Mouse (Mus musculus): Measurements from ENCODE around the gene Nfix. TPM values are rescaled to one million over a fixed set of nuclear protein-coding genes. Genes with fewer than 3 reads are reported as not detected.
A peak's percentile ranks its signal among the peaks of the same experiment; 100 is the strongest.

Gene Nfix
- polyA plus RNA-seq, 1 experiment = not detected

DNA sequence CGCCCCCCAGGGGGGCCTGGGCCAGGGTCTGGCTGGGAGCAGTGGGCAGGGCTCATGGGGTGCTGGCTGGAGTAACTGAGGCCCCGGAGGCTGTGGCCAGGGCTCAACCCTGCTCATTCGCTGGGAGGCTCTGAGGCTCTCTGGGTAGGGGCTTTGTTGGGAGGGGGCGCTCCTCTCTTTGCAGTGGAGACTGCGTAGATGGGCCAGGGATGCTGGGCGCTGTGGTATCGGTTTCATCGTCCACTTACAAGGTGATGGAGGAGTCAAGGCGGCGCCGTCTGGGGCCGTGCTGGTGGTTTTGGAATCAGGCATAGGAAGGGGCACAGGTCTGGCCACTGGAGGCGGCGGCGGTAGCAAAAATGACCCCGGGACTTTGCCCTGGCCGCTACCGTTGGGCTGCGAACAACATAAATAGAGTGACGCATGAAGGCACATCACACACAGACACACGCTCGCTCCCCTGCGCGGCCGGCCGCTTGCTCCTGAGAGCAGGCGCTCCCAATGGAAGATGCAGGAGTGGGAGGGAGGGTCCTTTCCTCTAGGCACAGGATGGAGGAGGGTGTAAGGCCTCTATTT is 84.2 kb downstream of the Nfix start:
- peaks cover 37% of the 10 kb centered on the region for H3K4me1 ChIP-seq (ENCODE audit: control insufficient read depth, insufficient read depth, low read length)
- WGBS = 58% methylated on average over 27 of the region's 27 CpGs
- H3K4me3 ChIP-seq (ENCODE audit: insufficient read depth, low read depth, low read length) = no peak overlapping the region
- no peak for TF ChIP-seq CTCF (IDR thresholded peaks at IDR 0.05; ENCODE audit: insufficient read depth, low read depth, low read length)
- no peak for TF ChIP-seq POLR2A (IDR thresholded peaks at IDR 0.05; ENCODE audit: insufficient read depth, low read depth, low read length)
- H3K27ac ChIP-seq (ENCODE audit: insufficient read depth, low read depth, low read length) = no peak overlapping the region

DNA sequence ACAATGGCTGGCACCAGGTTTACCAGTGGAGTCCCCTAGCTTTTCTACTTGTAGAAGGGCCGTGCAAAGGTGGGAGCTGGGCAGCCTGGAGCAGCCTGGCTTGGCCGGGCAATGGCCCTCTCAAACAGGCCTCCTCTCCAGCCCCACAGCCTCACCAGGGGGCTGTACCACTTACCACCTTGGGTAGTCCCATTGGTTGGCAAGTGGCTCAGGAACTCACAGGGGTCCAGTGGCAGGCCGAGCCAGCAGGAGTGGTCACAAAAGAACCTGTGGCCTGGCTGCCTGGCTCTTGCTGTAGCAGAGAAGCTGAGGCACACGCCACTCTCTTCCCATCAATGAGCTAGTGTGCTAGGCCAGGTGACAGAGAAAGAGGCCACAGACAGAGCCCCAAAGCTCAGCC is 86.0 kb downstream of the Nfix start:
- H3K27ac ChIP-seq (ENCODE audit: insufficient read depth, low read depth, low read length) = no peak overlapping the region
- no peak overlapping the region for H3K4me3 ChIP-seq (ENCODE audit: insufficient read depth, low read depth, low read length)
- TF ChIP-seq CTCF (IDR thresholded peaks at IDR 0.05; ENCODE audit: insufficient read depth, low read depth, low read length) = no peak
- no peak for TF ChIP-seq POLR2A (IDR thresholded peaks at IDR 0.05; ENCODE audit: insufficient read depth, low read depth, low read length)
- H3K4me1 ChIP-seq (ENCODE audit: control insufficient read depth, insufficient read depth, low read length) = peaks cover 41% of the 10 kb centered on the region
- WGBS = 66% methylated on average over 4 of the region's 4 CpGs

DNA sequence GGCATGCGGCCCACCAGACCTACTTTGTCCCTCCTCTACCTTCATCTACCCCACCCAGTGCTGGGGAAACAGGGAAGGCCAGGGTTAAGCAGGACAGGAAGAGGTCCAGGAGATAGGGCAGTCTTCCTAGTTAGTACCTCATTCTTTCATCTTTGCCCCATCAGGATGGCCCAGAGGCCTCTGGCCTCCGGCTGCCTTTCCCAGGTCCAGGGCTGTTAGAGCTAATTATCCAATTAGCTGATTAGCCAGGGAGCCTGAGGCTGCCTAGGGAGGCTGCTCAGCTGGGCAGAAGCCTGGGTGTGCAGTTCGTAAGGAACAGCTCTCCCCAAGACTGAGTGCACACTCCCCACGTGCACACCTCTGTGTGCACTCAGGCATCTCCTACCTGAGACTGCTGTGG is 86.8 kb downstream of the Nfix start:
- Histone ChIP-seq H3K27ac (ENCODE audit: insufficient read depth, low read depth, low read length) (0 out of 2 replicates have a peak overlapping the region, but pooled peaks have one; percentile 55), H3K4me1 (ENCODE audit: control insufficient read depth, insufficient read depth, low read length) (peaks cover 44% of the 10 kb centered on the region), H3K4me3 (ENCODE audit: insufficient read depth, low read depth, low read length) (no peak overlapping the region)
- 59% methylated on average over 4 of the region's 4 CpGs for WGBS
- TF ChIP-seq POLR2A (IDR thresholded peaks at IDR 0.05; ENCODE audit: insufficient read depth, low read depth, low read length) (no peak), CTCF (IDR thresholded peaks at IDR 0.05; ENCODE audit: insufficient read depth, low read depth, low read length) (no peak)

DNA sequence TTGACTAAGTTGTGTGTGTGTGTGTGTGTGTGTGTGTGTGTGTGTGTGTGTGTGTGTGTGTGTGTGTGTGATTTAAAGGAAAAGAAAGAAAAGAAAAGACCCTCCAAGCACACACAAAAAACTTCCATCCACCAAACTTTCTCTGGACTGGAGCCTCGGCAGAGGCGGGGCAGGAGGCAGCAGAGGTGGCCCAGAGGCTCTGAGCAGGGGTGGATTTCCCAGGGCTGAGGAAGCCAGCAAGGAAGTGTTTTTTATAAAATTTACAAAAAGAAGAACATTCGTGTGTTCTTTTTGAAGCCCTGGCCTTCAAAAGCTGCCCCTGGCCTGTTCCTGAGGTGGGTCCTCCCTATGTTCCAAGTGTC is 87.4 kb downstream of the Nfix start:
- 52% methylated on average over 3 of the region's 3 CpGs for WGBS
- Histone ChIP-seq H3K4me3 (ENCODE audit: insufficient read depth, low read depth, low read length) (no peak overlapping the region), H3K4me1 (ENCODE audit: control insufficient read depth, insufficient read depth, low read length) (peaks cover 44% of the 10 kb centered on the region), H3K27ac (ENCODE audit: insufficient read depth, low read depth, low read length) (0 out of 2 replicates have a peak overlapping the region, but pooled peaks have one; percentile 55)
- no peak for TF ChIP-seq CTCF (IDR thresholded peaks at IDR 0.05; ENCODE audit: insufficient read depth, low read depth, low read length)

DNA sequence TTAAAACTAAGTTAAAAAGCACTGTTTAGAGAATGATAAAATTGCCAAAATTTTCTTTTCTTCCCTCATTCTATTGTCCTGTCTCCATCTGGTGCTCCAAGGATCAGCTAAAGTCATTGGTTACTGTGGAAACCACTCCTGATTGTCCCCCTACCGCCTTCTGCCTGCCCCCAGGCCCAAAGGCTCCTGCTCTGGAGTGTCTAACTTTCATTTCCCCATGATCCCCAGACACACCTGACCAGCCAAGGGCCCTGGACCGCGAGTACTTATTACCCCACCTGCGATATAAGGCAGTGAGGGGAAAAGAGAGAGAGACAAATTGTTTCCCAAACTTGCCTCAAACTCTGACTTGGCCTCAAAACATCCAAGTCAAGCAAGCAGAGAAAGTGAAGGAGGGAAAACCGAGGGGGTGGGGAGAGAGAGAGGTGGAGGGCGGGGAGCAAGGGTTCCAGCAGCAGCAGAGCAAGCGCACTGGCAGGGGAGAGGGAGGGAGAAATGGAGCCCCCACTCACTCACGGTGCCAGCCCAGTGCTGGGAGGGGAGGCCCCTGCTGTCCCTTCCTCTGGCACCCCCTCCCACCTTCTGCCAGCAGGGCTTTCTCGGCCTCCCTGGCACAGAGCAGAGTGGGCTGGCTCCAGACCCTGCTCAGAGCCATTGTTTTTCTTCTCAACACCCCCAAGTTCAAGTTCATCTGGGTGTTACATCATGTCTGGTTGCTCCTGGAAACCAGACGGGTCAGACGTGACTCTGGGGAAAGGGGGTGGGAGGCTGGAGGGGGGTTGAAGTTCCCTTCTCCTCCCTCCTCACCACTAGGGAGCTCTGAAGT is 88.0 kb downstream of the Nfix start:
- WGBS = 36% methylated on average over 11 of the region's 11 CpGs
- Histone ChIP-seq H3K4me3 (ENCODE audit: insufficient read depth, low read depth, low read length) (no peak overlapping the region), H3K27ac (ENCODE audit: insufficient read depth, low read depth, low read length) (0 out of 2 replicates have a peak overlapping the region, but pooled peaks have one; percentile 25), H3K4me1 (ENCODE audit: control insufficient read depth, insufficient read depth, low read length) (peaks cover 46% of the 10 kb centered on the region)
- TF ChIP-seq CTCF (IDR thresholded peaks at IDR 0.05; ENCODE audit: insufficient read depth, low read depth, low read length) (no peak), POLR2A (IDR thresholded peaks at IDR 0.05; ENCODE audit: insufficient read depth, low read depth, low read length) (no peak)

DNA sequence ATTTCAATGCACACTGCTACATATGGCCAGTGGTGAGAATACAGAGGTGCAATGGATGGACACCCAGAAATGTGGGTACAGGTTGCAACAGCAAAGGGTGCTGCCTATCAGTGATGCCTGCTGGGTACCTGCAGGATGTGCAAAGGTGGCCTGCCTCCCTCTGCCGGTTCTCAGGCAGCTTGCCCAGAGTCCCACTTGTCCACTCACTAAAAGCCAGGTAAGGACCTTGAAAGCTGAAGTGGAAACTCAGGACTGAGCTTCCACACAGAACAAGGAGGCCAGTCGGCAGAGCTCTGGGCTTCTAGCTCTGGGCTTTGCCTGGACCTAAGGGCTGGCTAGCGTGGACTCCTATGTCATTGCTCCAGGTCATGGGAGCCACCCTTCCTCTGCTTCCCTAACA is 88.8 kb downstream of the Nfix start:
- TF ChIP-seq CTCF (IDR thresholded peaks at IDR 0.05; ENCODE audit: insufficient read depth, low read depth, low read length) = no peak
- no peak for TF ChIP-seq POLR2A (IDR thresholded peaks at IDR 0.05; ENCODE audit: insufficient read depth, low read depth, low read length)
- 48% methylated on average over 3 of the region's 3 CpGs for WGBS
- Histone ChIP-seq H3K27ac (ENCODE audit: insufficient read depth, low read depth, low read length) (no peak overlapping the region), H3K4me1 (ENCODE audit: control insufficient read depth, insufficient read depth, low read length) (peaks cover 43% of the 10 kb centered on the region), H3K4me3 (ENCODE audit: insufficient read depth, low read depth, low read length) (no peak overlapping the region)

DNA sequence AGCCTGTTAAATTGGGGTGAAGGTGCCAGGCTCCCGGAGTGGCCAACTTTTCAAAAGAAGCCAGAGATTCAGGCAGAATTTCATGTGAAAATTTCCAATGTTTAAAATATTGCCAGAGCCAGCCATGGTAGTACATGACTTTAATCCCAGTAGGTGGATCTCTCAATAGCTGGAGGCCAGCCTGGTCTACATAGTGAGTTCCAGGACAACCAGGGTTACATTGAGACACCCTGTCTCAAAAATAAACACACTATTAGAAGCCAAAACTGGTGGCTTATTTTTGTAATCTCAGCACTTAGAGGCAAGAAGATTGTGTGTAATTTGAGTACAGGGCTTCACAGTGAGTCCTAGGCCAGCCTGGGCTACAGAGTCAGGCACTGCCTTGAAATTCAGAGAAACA is 90.2 kb downstream of the Nfix start:
- 84% methylated on average over 1 of the region's 1 CpGs for WGBS
- no peak overlapping the region for H3K27ac ChIP-seq (ENCODE audit: insufficient read depth, low read depth, low read length)

DNA sequence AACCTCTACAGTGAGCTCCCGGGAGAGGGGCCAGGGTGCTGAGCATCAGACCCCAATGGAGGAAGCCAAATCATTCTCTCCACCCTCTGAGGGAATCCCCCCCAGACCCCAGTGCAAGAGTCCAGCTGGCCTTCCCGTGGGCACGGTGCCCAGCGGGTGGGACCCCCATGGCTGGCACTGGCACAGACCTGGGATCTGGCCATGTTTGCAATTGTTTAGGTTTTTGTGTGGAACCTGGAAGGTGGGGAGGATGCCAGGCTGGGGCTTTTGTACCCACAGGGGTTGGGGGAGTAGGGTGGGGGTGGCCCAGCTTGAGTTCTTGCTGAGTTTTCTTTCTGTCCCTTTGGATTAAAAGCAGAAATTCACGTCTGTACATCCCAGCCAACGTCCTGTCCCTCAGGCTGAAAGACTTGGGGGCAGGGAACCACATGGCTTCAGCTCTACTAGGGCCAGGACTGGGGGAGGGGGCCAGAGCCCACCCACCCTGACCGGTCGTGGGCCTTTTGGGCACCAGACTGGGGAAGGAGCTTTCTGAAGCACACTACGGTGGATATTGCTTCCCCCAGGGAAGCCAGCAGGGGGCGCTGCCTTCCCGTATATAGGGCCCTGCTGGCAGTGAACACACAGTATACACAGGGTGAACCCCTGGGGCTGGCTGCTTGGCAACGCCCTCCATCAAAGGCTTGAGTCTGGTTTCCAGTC is 91.2 kb downstream of the Nfix start:
- no peak overlapping the region for H3K4me3 ChIP-seq (ENCODE audit: insufficient read depth, low read depth, low read length)
- TF ChIP-seq CTCF (IDR thresholded peaks at IDR 0.05; ENCODE audit: insufficient read depth, low read depth, low read length) (peak; percentile 94), POLR2A (IDR thresholded peaks at IDR 0.05; ENCODE audit: insufficient read depth, low read depth, low read length) (no peak)
- 11% methylated on average over 12 of the region's 12 CpGs for WGBS
- peaks cover 37% of the 10 kb centered on the region for H3K4me1 ChIP-seq (ENCODE audit: control insufficient read depth, insufficient read depth, low read length)
- H3K27ac ChIP-seq (ENCODE audit: insufficient read depth, low read depth, low read length) = no peak overlapping the region

More for the DNA sequence above, 90.2 kb downstream of the Nfix start:
- Histone ChIP-seq H3K4me3 (ENCODE audit: insufficient read depth, low read depth, low read length) (no peak overlapping the region), H3K4me1 (ENCODE audit: control insufficient read depth, insufficient read depth, low read length) (peaks cover 44% of the 10 kb centered on the region)
- no peak for TF ChIP-seq POLR2A (IDR thresholded peaks at IDR 0.05; ENCODE audit: insufficient read depth, low read depth, low read length)
- no peak for TF ChIP-seq CTCF (IDR thresholded peaks at IDR 0.05; ENCODE audit: insufficient read depth, low read depth, low read length)

DNA sequence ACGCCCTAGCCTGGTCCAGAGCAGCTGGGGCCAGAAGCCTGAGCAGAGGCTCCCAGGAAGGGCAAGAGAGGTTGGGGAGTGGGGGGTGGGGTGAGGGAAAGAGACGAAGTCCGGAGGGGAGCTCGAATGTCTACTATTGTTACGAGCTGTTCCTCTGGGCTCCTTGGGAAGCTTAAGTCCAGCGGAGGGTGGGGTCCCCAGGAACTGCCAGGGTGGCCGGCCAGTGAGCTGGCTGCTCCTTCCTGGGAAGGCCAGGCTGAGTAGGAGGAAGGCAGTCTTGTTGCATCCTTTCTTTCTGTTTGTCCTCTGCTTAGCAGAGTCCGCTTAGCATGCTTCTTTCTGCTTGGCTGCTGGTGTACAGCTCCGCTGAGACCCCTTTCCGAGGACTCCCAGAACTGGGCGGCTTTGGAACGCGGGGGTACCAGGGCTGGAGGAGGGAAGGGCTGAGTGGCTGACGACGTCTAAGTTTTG is 92.0 kb downstream of the Nfix start:
- H3K4me3 ChIP-seq (ENCODE audit: insufficient read depth, low read depth, low read length) = no peak overlapping the region
- TF ChIP-seq POLR2A (IDR thresholded peaks at IDR 0.05; ENCODE audit: insufficient read depth, low read depth, low read length) (no peak), CTCF (IDR thresholded peaks at IDR 0.05; ENCODE audit: insufficient read depth, low read depth, low read length) (no peak)
- peaks cover 29% of the 10 kb centered on the region for H3K4me1 ChIP-seq (ENCODE audit: control insufficient read depth, insufficient read depth, low read length)
- WGBS = 41% methylated on average over 15 of the region's 15 CpGs
- no peak overlapping the region for H3K27ac ChIP-seq (ENCODE audit: insufficient read depth, low read depth, low read length)

Data from olfactory bulb, adult 2 months (tissue).